Mouse (Mus musculus) small intestine, adult 2 months (tissue): ENCODE measurements around the gene Elobl. TPM values are rescaled to one million over a fixed set of nuclear protein-coding genes. Genes with fewer than 3 reads are reported as not detected.

Experiments
- H3K27ac ChIP-seq: fragments of 200-500 bp; 2 replicates; pipeline ENCODE4 v1.5.1; 2012; ENCODE audit warnings: low read depth, low read length, control low read depth, inconsistent platforms; ENCODE audit not compliant: insufficient read depth
- H3K27me3 ChIP-seq: fragments of 200-500 bp; 2 replicates; pipeline ENCODE4 v1.6.1; 2012; ENCODE audit warnings: mild to moderate bottlenecking, moderate library complexity, low read length, inconsistent platforms; ENCODE audit not compliant: control insufficient read depth, insufficient read depth
- H3K36me3 ChIP-seq: fragments of 200-500 bp; 2 replicates; pipeline ENCODE4 v1.6.1; 2012; ENCODE audit warnings: mild to moderate bottlenecking, low read length, control low read depth, inconsistent platforms; ENCODE audit not compliant: control insufficient read depth, insufficient read depth
- H3K4me1 ChIP-seq: fragments of 200-500 bp; 2 replicates; pipeline ENCODE4 v1.6.1; 2012; ENCODE audit warnings: low read length, inconsistent platforms, mixed read lengths; ENCODE audit not compliant: control insufficient read depth, insufficient read depth, insufficient read length
- H3K4me3 ChIP-seq: fragments of 200-500 bp; 2 replicates; pipeline ENCODE4 v1.5.1; 2012; ENCODE audit warnings: low read depth, mild to moderate bottlenecking, control low read depth, inconsistent platforms, low read length, moderate library complexity
- CTCF ChIP-seq: fragments of 200-500 bp; IDR thresholded peaks from 2 replicates; pipeline ENCODE4 v1.5.1; 2012; ENCODE audit warnings: low read depth, mild to moderate bottlenecking, control low read depth, inconsistent platforms, low read length, moderate library complexity, mixed read lengths; ENCODE audit not compliant: insufficient replicate concordance, insufficient read length; ENCODE audit errors: extremely low read depth
- POLR2A ChIP-seq: fragments of 200-500 bp; IDR thresholded peaks from 2 replicates; pipeline ENCODE4 v1.6.1; 2012; ENCODE audit warnings: low read depth, mild to moderate bottlenecking, control low read depth, inconsistent platforms, low read length, moderate library complexity
- WGBS: fragments of 180-500 bp; shearing (Covaris S2); methylation state at CpG from one replicate; pipeline ENCODE4 v1.1.7; 2018; 5-methylcytosine and 5-hydroxymethylcytosine counted together
- polyA plus RNA-seq: library from polyadenylated mRNA; depleted of rRNA; stranded (reverse); fragments of >200 nt; gene quantifications from 2 replicates; pipeline ENCODE4 v1.2.3, GENCODE M21; 2012

Elobl gene
- polyA plus RNA-seq, 1 experiment = 0.37 TPM

- Histone ChIP-seq H3K27me3 (no peaks in the 10 kb centered on the region), H3K4me1 (peaks cover 6% of the 10 kb centered on the region), H3K27ac (no peak overlapping the region), H3K4me3 (no peak overlapping the region), H3K36me3 (peaks cover 6% of the 10 kb centered on the region)
- no peak for TF ChIP-seq CTCF
- TF ChIP-seq POLR2A = no peak
- WGBS = 48% methylated on average over 7 of the region's 7 CpGs
These were observed 26.5 kb upstream of the Elobl start for GRCm38 (mm10) chr11:88993186-88993585.

- 63% methylated on average over 5 of the region's 5 CpGs for WGBS
- TF ChIP-seq POLR2A (no peak), CTCF (peak; percentile 36; the same call in 1 of the 2 replicates)
These were observed 22.8 kb upstream of the Elobl start for GRCm38 (mm10) chr11:88989530-88989929.

GRCm38 (mm10) chr11:88988956-88989355 is 22.2 kb upstream of the Elobl start:
- TF ChIP-seq POLR2A (no peak), CTCF (no peak)
- 77% methylated on average over 5 of the region's 5 CpGs for WGBS
- peaks cover 2% of the 10 kb centered on the region; the same call in 1 of the 2 replicates for H3K4me1 ChIP-seq
- H3K4me3 ChIP-seq = no peak overlapping the region
- H3K36me3 ChIP-seq = peaks cover 8% of the 10 kb centered on the region
- no peaks in the 10 kb centered on the region for H3K27me3 ChIP-seq
- no peak overlapping the region for H3K27ac ChIP-seq

More at GRCm38 (mm10) chr11:88989530-88989929, 22.8 kb upstream of the Elobl start:
- H3K27me3 ChIP-seq = no peaks in the 10 kb centered on the region
- peaks cover 7% of the 10 kb centered on the region for H3K36me3 ChIP-seq
- no peak overlapping the region for H3K27ac ChIP-seq
- H3K4me3 ChIP-seq = no peak overlapping the region
- H3K4me1 ChIP-seq = peaks cover 2% of the 10 kb centered on the region; the same call in 1 of the 2 replicates

- Histone ChIP-seq H3K27me3 (no peaks in the 10 kb centered on the region), H3K4me3 (no peak overlapping the region), H3K36me3 (peaks cover 10% of the 10 kb centered on the region), H3K27ac (no peak overlapping the region), H3K4me1 (peaks cover 2% of the 10 kb centered on the region; the same call in 1 of the 2 replicates)
- 92% methylated on average over 10 of the region's 10 CpGs for WGBS
- TF ChIP-seq POLR2A (no peak), CTCF (no peak)
These were observed 19.9 kb upstream of the Elobl start for GRCm38 (mm10) chr11:88986616-88987015.

GRCm38 (mm10) chr11:88981337-88981736 is 14.6 kb upstream of the Elobl start:
- H3K27ac ChIP-seq = no peak overlapping the region
- TF ChIP-seq CTCF (no peak), POLR2A (no peak)
- WGBS = 85% methylated on average over 8 of the region's 8 CpGs

GRCm38 (mm10) chr11:88977188-88977587 is 10.5 kb upstream of the Elobl start:
- H3K27me3 ChIP-seq = no peaks in the 10 kb centered on the region
- peaks cover 2% of the 10 kb centered on the region; the same call in 1 of the 2 replicates for H3K36me3 ChIP-seq
- H3K27ac ChIP-seq = no peak overlapping the region
- TF ChIP-seq CTCF = no peak
- TF ChIP-seq POLR2A = no peak
- 89% methylated on average over 5 of the region's 5 CpGs for WGBS
- no peaks in the 10 kb centered on the region; the same call in 1 of the 2 replicates for H3K4me1 ChIP-seq
- no peak overlapping the region for H3K4me3 ChIP-seq

More at GRCm38 (mm10) chr11:88981337-88981736, 14.6 kb upstream of the Elobl start:
- Histone ChIP-seq H3K27me3 (no peaks in the 10 kb centered on the region), H3K4me3 (no peak overlapping the region), H3K36me3 (peaks cover 5% of the 10 kb centered on the region), H3K4me1 (no peaks in the 10 kb centered on the region)

- WGBS = 98% methylated on average over 2 of the region's 2 CpGs
- H3K27me3 ChIP-seq = no peaks in the 10 kb centered on the region
- peaks cover 1% of the 10 kb centered on the region; the same call in 1 of the 2 replicates for H3K36me3 ChIP-seq
- TF ChIP-seq POLR2A (no peak), CTCF (peak; percentile 25; the same call in 1 of the 2 replicates)
- no peaks in the 10 kb centered on the region; the same call in 1 of the 2 replicates for H3K4me1 ChIP-seq
- H3K27ac ChIP-seq = no peak overlapping the region
- no peak overlapping the region for H3K4me3 ChIP-seq
These were observed 9.6 kb upstream of the Elobl start for GRCm38 (mm10) chr11:88976320-88976719.
